Mouse (Mus musculus): Measurements from ENCODE around the gene Lrmda.

- TF ChIP-seq CTCF (IDR thresholded peaks at IDR 0.05; ENCODE audit: low read depth, low read length) (no peak), POLR2A (IDR thresholded peaks at IDR 0.05; ENCODE audit: extremely low read depth, insufficient read depth, low read length) (no peak)
Observed at GRCm38 (mm10) chr14:22552358-22552757, 532.8 kb downstream of the Lrmda start.

All from liver, adult 2 months (tissue).